Mouse (Mus musculus) erythroblast, adult 5-6 weeks (primary cell): ENCODE measurements around the gene Actl10. TPM values are rescaled to one million over a fixed set of nuclear protein-coding genes. Genes with fewer than 3 reads are reported as not detected.

Source experiments
- ATAC-seq: replicated peaks from 2 replicates; pipeline ENCODE4 v1.8.0; 2016; ENCODE audit warnings: moderate number of reproducible peaks, mild to moderate bottlenecking, moderate TSS enrichment, inconsistent platforms; ENCODE audit not compliant: poor library complexity, low FRiP score, severe bottlenecking
- total RNA-seq, 2 experiments: library from RNA; stranded (forward) in 1 of 2; stranded (reverse) in 1 of 2; fragments of 150-400 nt in 1 of 2; fragments of 200-764, 138-1000 nt in 1 of 2; gene quantifications; 2 replicates each; pipeline versions ENCODE4 v1.2.3 to v1.2.4; 2015 to 2017; ENCODE audit warnings: low replicate concordance in 2 of 2

Actl10 gene
- total RNA-seq, 2 experiments from 2014 or later = not detected

DNA sequence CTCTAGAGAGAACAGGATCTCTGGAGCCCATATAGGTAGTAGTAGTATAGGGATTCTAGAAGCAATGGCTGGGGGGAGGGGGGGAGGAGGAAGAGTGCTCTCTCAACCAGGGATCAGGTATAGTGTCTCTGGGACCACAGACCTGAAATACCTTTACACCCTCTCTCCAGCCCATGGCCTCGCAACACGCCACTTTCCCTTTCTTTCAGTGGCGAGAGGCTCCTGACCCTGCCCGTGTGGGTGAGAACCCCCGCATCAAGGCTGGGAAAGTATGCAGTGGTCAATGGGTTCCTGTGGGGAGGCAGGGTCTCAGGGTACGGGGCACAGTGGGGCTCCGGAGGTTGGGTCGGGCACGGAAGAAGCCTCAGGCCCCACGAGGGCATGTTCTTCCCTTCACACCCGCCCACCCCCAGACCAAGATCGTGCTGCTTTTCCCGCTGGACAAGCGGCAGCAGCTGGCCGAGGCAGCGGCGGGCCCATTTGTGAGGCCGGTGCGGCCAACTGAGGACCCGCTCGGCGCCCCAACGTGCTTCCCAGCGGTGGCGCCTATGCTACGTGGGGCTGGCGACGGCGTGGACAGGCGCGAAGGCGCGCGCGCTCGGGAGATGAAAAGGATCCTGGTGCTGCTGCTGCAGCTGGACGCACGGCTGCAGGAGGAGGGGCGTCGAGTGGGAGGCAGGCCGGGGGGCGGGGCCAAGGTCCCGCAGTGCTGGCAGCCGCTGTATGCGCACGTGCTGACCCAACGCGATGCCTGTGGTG, 2.3 kb upstream of the Actl10 start:
- peak; percentile 50 for ATAC-seq

DNA sequence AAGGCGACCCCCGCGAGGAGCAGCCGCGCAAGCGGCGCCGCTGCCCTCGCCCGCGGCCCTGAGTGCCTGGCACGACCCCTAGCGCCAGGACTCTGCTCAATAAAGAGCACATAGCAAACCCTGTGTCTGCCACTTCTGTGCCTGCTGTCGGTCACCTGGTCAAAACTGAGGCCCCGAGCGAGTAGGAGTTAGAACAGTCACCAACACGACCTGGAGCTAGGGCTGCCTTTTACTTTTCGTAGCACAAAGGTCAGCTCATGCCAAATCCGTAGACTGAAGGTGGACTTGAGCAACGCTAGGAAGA, 1.7 kb upstream of the Actl10 start:
- no peak for ATAC-seq

DNA sequence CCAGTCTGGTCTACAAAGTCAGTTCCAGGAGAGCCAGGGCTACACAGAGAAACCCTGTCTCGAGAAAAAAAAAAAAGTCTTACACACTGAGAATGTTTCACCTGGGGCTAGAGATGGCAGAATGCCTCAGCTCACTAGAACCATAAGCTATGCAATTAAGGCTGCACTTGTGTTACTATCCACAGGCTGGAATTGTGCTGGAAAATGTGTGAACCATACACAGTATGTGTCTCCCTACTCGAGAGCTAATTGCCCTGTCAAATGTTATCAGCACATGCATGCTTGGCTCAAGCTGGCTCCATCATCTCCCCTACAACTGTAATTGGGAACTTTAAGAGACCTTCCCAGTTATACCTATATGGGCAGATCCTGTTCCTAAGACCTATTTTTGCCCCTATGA, 639 bp upstream of the Actl10 start:
- ATAC-seq = no peak

DNA sequence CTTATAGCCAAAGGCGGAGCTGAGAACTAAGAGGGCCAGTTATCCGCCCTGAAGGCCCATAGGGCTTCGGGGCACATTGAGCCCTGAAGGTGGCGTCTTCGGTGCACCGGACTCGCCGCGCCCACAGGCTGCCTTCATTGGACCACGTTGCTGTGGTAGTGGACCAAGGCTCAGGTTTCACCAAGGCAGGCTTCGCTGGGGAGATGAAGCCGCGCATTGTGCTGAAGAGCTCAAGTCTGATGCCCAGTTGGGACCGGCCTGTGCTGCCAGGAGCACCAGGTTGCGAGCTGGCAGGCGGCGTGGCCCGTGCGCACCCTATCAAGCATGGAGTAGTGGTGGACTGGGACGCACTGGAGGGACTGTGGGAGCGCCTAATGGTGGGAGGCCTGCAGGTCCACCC, 351 bp downstream of the Actl10 start:
- ATAC-seq = no peak

DNA sequence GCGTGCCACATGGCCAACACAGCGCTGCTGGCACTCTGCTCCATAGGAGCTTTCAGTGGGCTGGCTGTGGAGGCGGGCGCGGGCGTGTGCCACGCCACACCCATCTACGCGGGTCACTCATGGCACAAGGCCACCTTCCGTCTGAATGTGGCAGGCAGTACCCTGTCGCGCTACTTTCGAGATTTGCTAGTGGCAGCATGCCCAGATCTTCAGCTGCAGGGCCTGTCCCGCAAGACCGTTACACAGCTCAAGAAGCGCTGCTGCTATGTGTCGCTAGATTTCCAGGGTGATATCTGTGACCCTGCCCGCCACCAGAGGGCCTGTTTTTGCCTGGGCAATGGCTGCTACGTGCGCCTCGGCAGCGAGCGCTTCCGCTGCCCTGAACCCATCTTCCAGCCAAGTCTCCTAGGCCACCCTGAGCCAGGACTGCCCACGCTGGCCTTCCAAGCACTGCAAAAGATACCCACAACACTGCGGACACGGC, 890 bp downstream of the Actl10 start:
- peak; percentile 36; the same call in 1 of the 2 replicates for ATAC-seq

DNA sequence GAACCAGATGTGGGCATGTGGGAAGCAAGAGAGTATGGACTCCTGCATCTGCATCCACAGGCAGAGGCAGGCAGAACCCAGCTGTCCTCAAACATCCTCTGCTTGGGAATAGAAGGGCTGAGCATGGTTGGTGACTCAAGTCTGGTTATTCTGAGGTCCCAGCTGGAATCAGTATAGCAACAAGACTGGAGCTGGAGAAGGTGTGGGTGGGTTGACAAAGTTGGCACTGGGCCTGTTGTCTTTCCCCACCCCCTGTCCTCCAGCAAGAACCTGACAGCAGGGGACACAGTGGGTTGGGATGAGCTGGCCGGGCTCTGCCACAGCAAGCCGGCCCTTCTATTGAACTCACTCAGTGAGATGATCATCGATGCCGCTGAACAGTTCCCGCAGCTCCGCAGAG, 3.7 kb downstream of the Actl10 start:
- no peak for ATAC-seq

DNA sequence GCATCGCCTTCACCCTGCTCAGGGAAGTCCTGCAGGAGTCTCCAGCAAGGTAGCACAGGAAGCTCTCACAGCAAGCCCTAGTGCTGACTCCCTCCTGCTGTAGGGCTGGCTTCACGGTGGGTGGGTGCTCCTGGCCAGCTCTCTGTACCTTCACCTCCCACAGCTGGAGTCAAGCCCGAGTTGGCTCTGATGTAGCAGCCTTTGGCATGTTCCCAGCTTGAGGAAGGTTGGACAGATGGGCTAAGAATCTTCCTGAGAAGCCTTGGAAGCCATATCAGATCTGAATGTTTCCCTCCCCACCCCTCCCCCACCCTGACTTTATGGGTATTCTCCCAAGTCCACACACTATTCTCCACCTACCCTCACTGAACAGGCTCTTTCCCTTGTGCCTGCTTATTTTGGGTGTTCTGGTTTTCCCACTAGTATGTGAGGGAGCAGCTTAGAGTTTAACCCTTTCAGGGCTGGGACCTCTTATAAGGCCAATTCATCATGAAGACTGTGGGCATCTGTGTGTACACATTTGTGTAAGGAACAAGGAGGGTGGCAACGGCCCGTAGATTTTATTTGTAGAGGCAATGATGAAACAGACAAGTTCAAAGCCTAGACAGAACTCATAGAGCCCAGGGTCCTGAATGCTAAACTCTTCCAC, 5.7 kb downstream of the Actl10 start:
- no peak for ATAC-seq

DNA sequence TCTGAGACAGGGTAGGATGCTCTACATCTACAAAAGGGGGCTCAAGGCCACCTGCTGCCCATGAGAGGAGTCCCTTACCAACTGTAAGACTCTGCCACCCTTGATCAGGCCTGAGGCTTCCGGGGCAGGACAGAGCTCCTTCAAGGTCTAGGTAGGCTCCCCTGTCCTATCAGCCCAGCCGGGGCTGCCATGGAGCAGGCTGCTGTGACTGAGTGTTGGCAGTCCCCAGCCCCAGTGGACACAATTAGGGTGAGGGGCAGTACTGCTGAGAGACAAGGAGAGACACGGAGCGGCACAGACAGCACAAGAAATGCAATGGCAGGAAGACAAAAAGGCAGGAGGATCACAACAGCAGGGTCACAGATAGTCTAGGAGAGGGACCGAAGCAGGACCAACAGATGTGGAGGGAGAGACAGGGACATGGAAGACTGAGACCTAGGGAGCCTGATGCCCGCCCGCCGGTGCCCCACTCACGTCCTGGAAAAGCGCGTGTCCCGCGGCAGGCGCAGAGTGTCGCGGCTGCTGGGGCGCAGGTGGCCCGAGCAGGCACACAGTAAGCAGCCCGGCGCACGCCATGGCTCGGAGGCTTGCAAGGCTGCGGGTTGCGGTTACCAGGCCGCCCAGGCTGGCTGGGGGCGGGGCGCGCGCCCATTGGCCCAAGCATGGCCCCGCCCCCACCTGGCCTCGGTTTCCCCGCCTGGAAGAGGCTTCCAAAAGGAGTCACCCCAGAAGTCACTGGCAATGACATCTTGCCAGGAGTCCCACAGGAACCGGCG, 6.9 kb downstream of the Actl10 start, which contains the start of gene Necab3:
Gene Necab3 (minus strand): TSS at position 627 of the 776 bp plus-strand sequence.
- ATAC-seq = peak; percentile 44; the same call in 1 of the 2 replicates

DNA sequence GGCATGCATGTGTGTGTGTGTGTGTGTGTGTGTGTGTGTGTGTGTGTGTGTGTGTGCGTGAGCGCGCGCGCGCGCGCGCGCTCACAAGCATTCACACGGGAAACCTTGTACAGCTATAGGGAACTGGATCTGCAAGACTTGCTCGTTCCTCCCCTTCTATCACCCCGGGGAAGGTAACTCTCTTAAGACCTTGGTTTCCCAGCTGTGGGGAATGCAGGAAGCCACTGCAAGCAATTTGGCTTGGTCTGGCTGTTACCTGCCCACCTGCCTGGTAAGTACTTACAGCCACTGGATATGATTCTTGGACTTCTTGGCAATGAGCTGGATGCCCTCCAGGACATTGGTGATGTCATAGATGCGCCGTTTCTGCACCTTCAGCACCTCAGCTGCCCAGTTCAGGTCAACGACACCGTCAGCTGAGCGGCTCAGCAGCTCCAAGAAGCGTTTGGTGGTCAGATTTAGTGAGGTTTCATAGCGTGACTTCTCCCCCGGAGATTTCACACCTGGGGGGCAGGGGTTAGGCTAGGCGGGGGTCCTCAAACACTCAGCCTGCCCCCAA, 12.1 kb downstream of the Actl10 start:
- no peak for ATAC-seq

DNA sequence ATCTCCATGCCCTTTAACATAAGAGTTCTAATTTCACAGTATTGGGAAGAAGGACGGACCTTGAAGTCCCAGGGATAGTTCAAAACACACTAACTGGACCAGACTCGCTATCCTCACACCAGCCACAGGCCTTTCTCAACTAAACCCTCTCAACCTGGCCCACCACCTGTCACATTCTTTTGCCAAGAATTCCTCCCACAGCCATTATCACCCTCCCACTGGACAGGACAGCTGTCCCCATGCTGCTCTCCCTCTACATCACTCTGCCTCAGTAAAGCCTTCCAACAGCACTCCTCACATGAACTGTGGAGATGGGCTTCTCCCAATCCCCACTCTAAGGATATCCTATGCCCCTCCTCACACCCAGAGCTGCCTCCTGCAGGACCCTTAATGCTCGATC, 14.0 kb downstream of the Actl10 start:
- no peak for ATAC-seq

DNA sequence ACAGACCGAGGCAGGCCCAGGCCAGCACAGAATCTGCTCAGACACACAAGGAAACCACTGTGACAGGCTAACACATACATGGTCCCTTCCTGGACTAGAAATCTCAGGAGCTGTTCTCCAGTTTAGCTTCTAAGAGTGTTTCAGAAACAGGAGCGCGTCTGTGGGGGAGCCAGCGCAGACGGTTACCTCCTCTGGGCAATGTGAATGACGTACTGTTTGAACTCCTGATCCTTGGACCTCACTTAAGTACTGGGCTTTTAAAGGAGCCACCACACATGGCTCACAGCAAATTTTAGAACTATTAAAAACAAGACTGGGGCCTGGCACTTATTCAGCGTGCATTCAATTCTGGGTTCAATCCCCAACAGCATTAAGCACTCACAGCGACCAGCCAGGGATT, 15.1 kb downstream of the Actl10 start:
- no peak for ATAC-seq

DNA sequence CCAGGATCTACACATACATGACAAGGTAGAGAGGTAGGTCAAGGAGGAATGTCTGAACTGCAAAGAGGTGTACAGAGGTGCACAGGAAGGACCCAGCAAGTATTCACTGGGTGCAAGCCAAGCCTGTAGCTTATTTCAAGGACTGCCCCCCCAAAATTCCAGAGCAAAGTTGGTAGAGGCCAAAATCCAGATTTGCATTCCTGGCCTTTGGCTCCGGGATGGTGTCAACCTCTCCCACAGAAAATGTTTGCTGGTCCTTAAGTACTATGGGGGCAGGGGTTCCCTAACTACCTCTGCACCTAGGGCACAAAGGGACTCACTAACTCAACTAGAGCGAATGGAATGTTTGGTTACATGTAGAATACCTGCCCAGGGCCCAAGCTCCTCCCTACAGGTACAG, 16.2 kb downstream of the Actl10 start:
- no peak for ATAC-seq

DNA sequence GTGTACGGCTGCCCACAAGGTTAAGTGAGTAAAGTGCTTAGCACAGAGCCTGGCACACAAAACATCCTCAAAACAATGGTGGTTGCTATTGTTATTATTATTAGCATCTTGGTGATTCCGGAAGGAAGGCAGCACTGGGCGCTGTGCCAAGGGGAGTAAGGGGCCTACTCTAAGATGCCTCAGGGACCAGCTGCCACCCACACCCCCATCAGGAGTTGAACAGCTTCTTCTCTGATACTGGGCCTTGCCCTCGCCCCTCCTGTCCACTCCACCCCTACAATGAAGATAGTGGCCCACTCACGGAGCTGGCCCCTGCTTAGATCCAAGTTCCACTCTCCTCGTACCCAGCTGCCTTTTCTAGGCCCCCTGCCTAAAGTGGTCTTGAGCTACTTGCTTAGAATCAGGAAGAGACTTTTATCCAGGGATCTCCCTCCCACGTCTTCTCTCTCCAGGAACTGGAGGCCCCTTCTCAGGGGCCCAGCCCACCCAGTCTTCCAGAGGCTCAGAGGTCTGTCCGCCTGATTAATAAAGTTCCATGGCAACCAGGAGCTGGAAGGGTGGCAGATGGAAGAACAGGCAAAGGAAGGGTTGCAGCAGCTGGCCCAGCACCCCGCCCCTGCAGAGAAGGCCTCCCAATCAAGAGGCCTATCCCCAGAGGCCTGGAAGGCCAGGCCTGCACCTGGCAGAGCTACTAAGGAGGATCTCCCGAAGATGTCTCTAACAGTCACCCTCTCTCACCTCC, 16.9 kb downstream of the Actl10 start:
- ATAC-seq = peak; percentile 46

DNA sequence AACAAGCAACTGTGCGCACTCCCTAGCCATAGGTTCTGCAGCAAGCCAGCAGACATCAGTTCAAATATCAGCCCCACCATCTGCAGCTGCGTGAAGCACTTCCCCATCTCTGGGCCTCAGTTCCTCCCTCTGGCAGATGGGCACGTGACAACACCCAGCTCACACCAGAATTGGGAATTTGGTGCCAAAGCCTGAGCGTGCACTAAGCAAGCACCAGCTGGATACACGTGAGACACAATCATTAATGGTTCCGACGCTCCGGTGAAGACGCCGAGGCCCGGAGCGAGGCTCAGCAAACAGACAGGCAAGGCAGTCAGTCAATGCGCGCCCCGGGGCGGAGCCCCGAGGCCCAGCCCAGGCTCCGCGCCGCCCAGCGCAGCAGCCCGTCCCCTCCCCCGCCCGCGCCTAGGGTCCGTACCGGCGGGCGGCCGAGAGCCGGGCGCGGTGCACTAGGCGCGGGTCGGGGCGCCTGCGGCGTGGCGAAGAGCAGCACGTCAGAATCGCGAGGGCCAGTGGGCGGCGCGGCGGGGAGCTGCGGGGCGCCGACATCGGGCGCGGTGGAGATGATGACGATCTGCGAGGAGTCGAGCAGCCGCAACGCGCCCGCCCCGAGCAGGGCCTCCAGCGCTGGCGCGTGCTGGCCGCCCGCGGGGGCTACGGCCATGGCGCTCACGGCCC, 17.6 kb downstream of the Actl10 start:
- peak; percentile 66 for ATAC-seq

DNA sequence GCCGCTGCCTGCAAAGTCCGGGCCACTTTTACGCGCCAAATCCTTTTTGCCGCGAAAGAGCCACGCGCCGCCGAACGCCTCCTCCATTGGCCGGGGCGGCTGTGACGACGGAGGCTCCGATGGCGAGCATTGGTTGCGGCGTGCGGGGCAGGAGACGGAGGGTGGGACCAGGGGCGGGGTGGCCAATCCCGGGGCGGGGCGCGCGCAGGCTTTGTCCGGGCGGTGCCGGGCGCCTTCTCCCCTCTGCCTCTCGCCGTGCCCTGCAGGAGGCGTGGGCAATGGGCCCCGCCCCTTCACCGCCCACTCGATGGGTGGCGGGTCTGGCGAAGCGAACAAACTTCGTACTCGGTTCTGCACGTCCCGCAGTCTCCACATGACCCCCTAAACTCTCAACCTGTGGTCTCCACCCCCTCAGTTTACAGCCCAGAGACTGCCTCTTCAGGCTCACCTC, 18.3 kb downstream of the Actl10 start, which contains the start of gene E2f1:
Gene E2f1 (minus strand): TSS at position 57 of the 451 bp plus-strand sequence.
- ATAC-seq = peak; percentile 88

DNA sequence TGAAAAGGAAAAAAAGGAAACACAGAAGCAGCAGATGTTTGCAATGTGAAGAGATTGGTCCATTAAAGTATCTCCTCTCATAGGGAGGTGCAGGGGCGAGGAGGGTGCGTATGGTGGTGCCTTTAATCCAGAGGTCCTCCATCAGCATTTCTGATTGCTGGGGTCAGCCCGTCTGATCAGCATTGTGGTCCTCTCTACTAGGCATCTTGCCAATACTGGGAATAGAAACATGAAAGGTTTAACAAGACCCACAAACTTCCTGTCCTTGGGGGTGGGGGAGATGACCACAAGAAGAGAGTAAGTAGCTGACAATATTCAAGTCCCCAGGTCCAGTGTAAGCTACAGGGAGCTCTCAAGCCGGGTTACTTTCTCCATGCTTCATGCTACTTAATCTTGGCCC, 19.1 kb downstream of the Actl10 start:
- ATAC-seq = no peak

DNA sequence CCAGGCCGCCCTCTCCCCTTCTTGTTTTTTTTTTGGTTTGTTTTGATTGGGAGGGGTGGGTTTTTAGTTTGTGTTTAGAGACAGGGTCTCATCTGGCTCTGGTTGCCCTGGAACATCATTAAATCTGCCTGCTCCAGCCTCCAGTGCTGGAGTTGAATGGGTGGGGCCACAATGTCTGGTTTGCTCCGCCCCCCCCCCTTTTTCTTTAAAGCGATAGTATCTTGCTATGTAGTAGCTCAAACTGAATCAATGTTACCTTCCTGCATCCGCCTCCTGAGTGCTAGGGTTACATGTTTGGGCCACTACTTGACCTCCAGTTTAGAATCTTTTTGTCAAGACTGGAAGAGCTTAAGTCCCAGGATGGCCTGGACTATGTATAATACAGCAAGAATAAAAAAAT, 19.7 kb downstream of the Actl10 start:
- no peak for ATAC-seq

DNA sequence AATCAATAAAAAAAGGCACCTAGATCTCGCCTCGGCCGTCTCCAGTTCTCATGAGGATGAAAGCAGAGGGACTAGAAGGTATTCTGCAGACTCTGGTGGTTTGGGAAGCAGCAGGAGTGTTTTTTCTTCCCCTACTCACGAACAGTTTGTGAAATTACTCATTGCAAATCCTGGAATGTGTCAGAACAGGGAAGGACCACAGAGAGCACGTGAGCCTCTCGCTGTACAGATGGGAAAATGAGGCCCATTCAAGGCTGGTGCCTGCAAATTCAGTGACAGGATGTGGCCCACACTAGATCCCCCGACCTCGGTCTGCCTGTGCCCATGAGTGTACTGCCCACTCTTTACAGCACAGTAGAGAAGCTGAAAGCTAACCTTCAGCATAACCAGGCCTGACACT, 20.4 kb downstream of the Actl10 start:
- no peak for ATAC-seq

DNA sequence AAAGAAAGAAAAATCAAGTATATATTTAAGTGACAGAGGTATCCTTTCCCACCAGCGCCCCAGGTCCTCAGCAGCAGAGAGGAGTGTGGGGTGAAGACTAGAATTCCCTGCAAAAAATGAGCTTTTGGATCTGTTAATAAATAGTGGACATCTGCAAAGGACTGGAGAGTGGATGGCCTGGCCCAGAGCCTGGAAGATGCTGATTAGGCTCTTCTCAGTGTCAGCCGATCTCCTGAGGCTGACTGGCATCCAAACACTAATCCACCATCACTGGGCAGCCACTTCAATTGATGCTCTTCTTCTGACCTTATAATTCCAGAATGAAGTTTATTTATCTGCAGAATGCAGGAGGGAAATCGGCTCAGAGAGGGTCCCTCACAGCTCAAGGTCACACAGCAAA, 21.4 kb downstream of the Actl10 start:
- no peak for ATAC-seq
